Mouse (Mus musculus): ENCODE results near the gene Mob1a. TPM values are rescaled to one million over a fixed set of nuclear protein-coding genes. Genes with fewer than 3 reads are reported as not detected.

The Mob1a gene
- polyA plus RNA-seq (2012; rRNA removed) = 7.2 and 24.2 TPM in 2 replicates

DNA sequence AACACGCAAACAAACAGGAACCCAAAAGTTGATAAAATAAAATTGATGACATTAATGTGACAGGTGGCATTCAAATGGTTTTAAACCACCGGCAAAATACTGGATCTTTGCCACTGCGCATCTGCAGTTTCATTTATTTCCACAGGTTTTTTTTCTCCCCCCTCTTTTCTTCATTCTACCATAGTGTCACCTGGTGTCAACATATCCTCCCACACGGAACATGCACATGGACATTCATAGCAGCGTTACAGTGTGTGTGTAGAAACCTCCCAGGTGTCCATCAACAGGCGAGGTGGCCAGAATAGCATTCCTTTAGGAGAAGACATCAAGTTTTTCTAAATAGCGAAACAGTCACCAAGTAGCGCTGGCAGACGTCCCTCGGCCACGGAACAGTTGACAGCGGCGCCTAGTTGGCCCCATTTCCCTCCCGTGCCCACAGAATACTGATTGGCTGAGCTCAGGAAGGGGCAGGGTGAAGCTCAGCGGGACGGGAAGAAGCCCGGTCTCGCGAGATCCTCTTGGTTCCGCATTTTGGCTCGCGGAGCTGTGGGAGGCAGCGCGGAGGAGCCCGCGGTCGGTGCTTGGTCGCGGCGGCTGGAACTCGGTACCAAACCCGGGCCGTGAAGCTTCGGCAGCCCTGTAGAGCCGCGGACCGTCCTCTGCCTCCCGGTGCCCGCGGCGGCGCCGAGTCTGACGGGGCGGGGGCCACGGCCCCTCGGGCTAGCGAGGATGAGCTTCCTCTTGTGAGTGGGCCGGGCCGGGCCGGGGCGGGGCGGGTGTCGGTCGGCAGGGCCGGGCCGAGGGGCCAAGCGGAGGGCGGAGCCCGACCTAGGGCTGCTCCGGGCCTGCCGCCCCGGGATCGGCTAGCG is at the start of gene Mob1a, which contains the start of gene Mthfd2:
TSS of gene Mob1a (plus strand) at position 492 of the 869 bp plus-strand sequence.
TSS of gene Mthfd2 (minus strand) at position 384 of the 869 bp plus-strand sequence.

DNA sequence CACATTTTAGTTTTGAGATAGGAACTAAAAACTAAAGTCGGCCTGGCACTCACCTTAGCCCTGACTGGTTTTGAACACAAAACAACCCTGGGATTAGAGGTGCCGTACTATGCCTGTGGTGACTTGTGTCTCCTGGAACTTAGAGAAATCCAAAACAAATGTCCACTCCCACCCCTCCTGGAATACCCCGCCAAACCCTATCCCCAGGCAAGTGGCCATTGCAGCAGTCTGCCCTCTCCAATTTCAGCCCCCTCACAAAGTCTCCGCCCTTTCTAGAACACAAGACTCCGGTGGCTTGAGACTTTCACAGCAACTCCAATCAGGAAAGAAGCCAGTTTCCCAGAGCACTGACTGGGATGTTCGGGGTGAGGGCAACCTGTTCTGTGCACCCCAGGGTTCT is 23.1 kb downstream of the Mob1a start, which contains the start of gene Bola3:
TSS of gene Bola3 (plus strand) at position 275 of the 400 bp plus-strand sequence.

Other genes starting within 250 kb of the Mob1a start
- gene Pcgf1, start 248.1 kb upstream of the Mob1a start, polyA plus RNA-seq (2012; rRNA removed) = 3.2 and 3.8 TPM in 2 replicates
- gene Lbx2, start 239.6 kb upstream of the Mob1a start, polyA plus RNA-seq (2012; rRNA removed) = 0.76 and 0.81 TPM in 2 replicates
- 3.4 and 4.7 TPM in 2 replicates for gene Ccdc142, start 224.4 kb upstream of the Mob1a start, polyA plus RNA-seq (2012; rRNA removed)
- 0.93 and 1.6 TPM in 2 replicates for gene Gm42688, start 224.4 kb upstream of the Mob1a start, polyA plus RNA-seq (2012; rRNA removed)
- 25.7 and 38.3 TPM in 2 replicates for gene Mrpl53, start 217.0 kb upstream of the Mob1a start, polyA plus RNA-seq (2012; rRNA removed)
- 31.9 and 39.2 TPM in 2 replicates for gene Mogs, start 210.5 kb upstream of the Mob1a start, polyA plus RNA-seq (2012; rRNA removed)
- gene Wbp1, start 204.5 kb upstream of the Mob1a start, polyA plus RNA-seq (2012; rRNA removed) = 137 and 148 TPM in 2 replicates
- 29.6 and 60.8 TPM in 2 replicates for gene Ino80b, start 200.6 kb upstream of the Mob1a start, polyA plus RNA-seq (2012; rRNA removed)
- gene Rtkn, start 190.6 kb upstream of the Mob1a start, polyA plus RNA-seq (2012; rRNA removed) = 36.3 and 47.6 TPM in 2 replicates
- gene Wdr54, start 169.6 kb upstream of the Mob1a start, polyA plus RNA-seq (2012; rRNA removed) = 1.8 and 1.9 TPM in 2 replicates
- gene 1700003E16Rik, start 169.6 kb upstream of the Mob1a start, polyA plus RNA-seq (2012; rRNA removed) = 0.15 and 0.48 TPM in 2 replicates
- gene Dctn1, start 160.1 kb upstream of the Mob1a start, polyA plus RNA-seq (2012; rRNA removed) = 76.7 and 83.1 TPM in 2 replicates
- gene Slc4a5, start 106.2 kb upstream of the Mob1a start, polyA plus RNA-seq (2012; rRNA removed) = 0.05 and 0.16 TPM in 2 replicates
- gene Mthfd2, start 108 bp upstream of the Mob1a start, polyA plus RNA-seq (2012; rRNA removed) = 2.7 and 3.3 TPM in 2 replicates
- gene Bola3, start 23.1 kb downstream of the Mob1a start, polyA plus RNA-seq (2012; rRNA removed) = 6.1 and 80.9 TPM in 2 replicates
- 3.3 and 5.1 TPM in 2 replicates for gene Tet3, start 133.1 kb downstream of the Mob1a start, polyA plus RNA-seq (2012; rRNA removed)
- gene Dguok, start 181.0 kb downstream of the Mob1a start, polyA plus RNA-seq (2012; rRNA removed) = 12.0 and 15.7 TPM in 2 replicates
- gene Actg2, start 210.2 kb downstream of the Mob1a start, polyA plus RNA-seq (2012; rRNA removed) = 957 and 1,409 TPM in 2 replicates
- gene Stambp, start 246.7 kb downstream of the Mob1a start, polyA plus RNA-seq (2012; rRNA removed) = 2.6 and 3.0 TPM in 2 replicates